Mouse (Mus musculus) liver, embryonic 15.5 days (tissue): Measurements from ENCODE around the gene Dusp3. TPM values are rescaled to one million over a fixed set of nuclear protein-coding genes. Genes with fewer than 3 reads are reported as not detected.

Source experiments
- ATAC-seq: fragments of 200-750 bp; cut with Nextera tagmentation; 2 replicates; pipeline ENCODE4 v1.8.0; 2017; ENCODE audit warnings: moderate number of reproducible peaks, mild to moderate bottlenecking, moderate library complexity; ENCODE audit not compliant: insufficient read depth
- H3K27ac ChIP-seq: fragments of 300-500 bp; sonication (generic); replicated peaks from 2 replicates; pipeline ENCODE4 v1.5.1; 2015; ENCODE audit warnings: mild to moderate bottlenecking, inconsistent platforms
- H3K27me3 ChIP-seq: fragments of 300-500 bp; sonication (generic); 2 replicates; pipeline ENCODE4 v1.6.1; 2015; ENCODE audit warnings: mild to moderate bottlenecking, inconsistent platforms
- H3K36me3 ChIP-seq: fragments of 300-500 bp; sonication (generic); replicated peaks from 2 replicates; pipeline ENCODE4 v1.6.1; 2015; ENCODE audit warnings: moderate library complexity, mild to moderate bottlenecking, inconsistent platforms
- H3K4me1 ChIP-seq: fragments of 300-500 bp; sonication (generic); replicated peaks from 2 replicates; pipeline ENCODE4 v1.6.1; 2015; ENCODE audit warnings: inconsistent platforms
- H3K4me2 ChIP-seq: fragments of 300-500 bp; sonication (generic); 2 replicates; pipeline ENCODE4 v1.6.1; 2015; ENCODE audit warnings: moderate library complexity, mild to moderate bottlenecking, inconsistent platforms
- H3K4me3 ChIP-seq: fragments of 300-500 bp; sonication (generic); replicated peaks from 2 replicates; pipeline ENCODE4 v1.5.1; 2015; ENCODE audit warnings: mild to moderate bottlenecking, inconsistent platforms
- H3K9ac ChIP-seq: fragments of 300-500 bp; sonication (generic); 2 replicates; pipeline ENCODE4 v1.6.1; 2015; ENCODE audit warnings: moderate library complexity, mild to moderate bottlenecking, inconsistent platforms
- H3K9me3 ChIP-seq: fragments of 300-500 bp; sonication (generic); replicated peaks from 2 replicates; pipeline ENCODE4 v1.6.1; 2016; ENCODE audit warnings: inconsistent platforms
- WGBS: fragments of 180-500 bp; shearing (Covaris S2); methylation state at CpG from one replicate; pipeline ENCODE4 v1.1.7; 2015; ENCODE audit warnings: mixed read lengths; ENCODE audit not compliant: insufficient replicate concordance; 5-methylcytosine and 5-hydroxymethylcytosine counted together
- polyA plus RNA-seq: library from polyadenylated mRNA; unstranded; fragments of >200 nt; fragmentation: Nextera tagmentation; extraction: Ambion mirVana; gene quantifications from 2 replicates; pipeline ENCODE4 v1.2.1, GENCODE M21; 2015

The Dusp3 gene
- polyA plus RNA-seq, 1 experiment from 2014 or later: 7.8 TPM

- no peaks in the 10 kb centered on the region; the same call in 1 of the 2 replicates for H3K4me1 ChIP-seq
- H3K9me3 ChIP-seq: no peaks in the 10 kb centered on the region
- H3K36me3 ChIP-seq: no peaks in the 10 kb centered on the region
- ATAC-seq: no peak
- WGBS: 54% methylated on average over 3 of the region's 3 CpGs
- no peak overlapping the region for H3K27ac ChIP-seq
- no peak overlapping the region for H3K9ac ChIP-seq
- no peak overlapping the region for H3K4me2 ChIP-seq
- H3K27me3 ChIP-seq: peaks cover 65% of the 10 kb centered on the region
- H3K4me3 ChIP-seq: no peak overlapping the region
Observed at GRCm38 (mm10) chr11:101935743-101936142, 51.1 kb downstream of the Dusp3 start.

GRCm38 (mm10) chr11:101931978-101932377 is 54.8 kb downstream of the Dusp3 start:
- Histone ChIP-seq H3K4me1 (no peaks in the 10 kb centered on the region; the same call in 1 of the 2 replicates), H3K4me3 (no peak overlapping the region), H3K36me3 (no peaks in the 10 kb centered on the region), H3K4me2 (no peak overlapping the region), H3K9me3 (no peaks in the 10 kb centered on the region), H3K27ac (no peak overlapping the region), H3K27me3 (peaks cover 37% of the 10 kb centered on the region), H3K9ac (no peak overlapping the region)
- ATAC-seq: no peak
- WGBS: 40% methylated on average over 4 of the region's 4 CpGs

- Histone ChIP-seq H3K4me3 (no peak overlapping the region), H3K27ac (no peak overlapping the region), H3K36me3 (no peaks in the 10 kb centered on the region), H3K4me2 (no peak overlapping the region), H3K27me3 (peaks cover 13% of the 10 kb centered on the region; the same call in 1 of the 2 replicates), H3K4me1 (no peaks in the 10 kb centered on the region), H3K9ac (no peak overlapping the region), H3K9me3 (no peaks in the 10 kb centered on the region)
- no peak for ATAC-seq
- 39% methylated on average over 25 of the region's 25 CpGs for WGBS
Observed at GRCm38 (mm10) chr11:101928030-101928762, 58.6 kb downstream of the Dusp3 start.

GRCm38 (mm10) chr11:101926951-101927589 is 59.7 kb downstream of the Dusp3 start:
- no peak overlapping the region for H3K4me3 ChIP-seq
- no peaks in the 10 kb centered on the region for H3K4me1 ChIP-seq
- WGBS: 70% methylated on average over 10 of the region's 10 CpGs
- H3K36me3 ChIP-seq: no peaks in the 10 kb centered on the region
- no peak overlapping the region for H3K27ac ChIP-seq
- peaks cover 5% of the 10 kb centered on the region; the same call in 1 of the 2 replicates for H3K27me3 ChIP-seq
- no peaks in the 10 kb centered on the region for H3K9me3 ChIP-seq
- H3K4me2 ChIP-seq: no peak overlapping the region
- no peak for ATAC-seq
- H3K9ac ChIP-seq: no peak overlapping the region

- H3K36me3 ChIP-seq: no peaks in the 10 kb centered on the region
- no peaks in the 10 kb centered on the region for H3K4me1 ChIP-seq
- no peak overlapping the region for H3K27ac ChIP-seq
- H3K9me3 ChIP-seq: no peaks in the 10 kb centered on the region
- no peak overlapping the region for H3K4me3 ChIP-seq
- no peak for ATAC-seq
- H3K4me2 ChIP-seq: no peak overlapping the region
- H3K27me3 ChIP-seq: peaks cover 4% of the 10 kb centered on the region; the same call in 1 of the 2 replicates
- 59% methylated on average over 6 of the region's 6 CpGs for WGBS
- H3K9ac ChIP-seq: no peak overlapping the region
Observed at GRCm38 (mm10) chr11:101925636-101926035, 61.2 kb downstream of the Dusp3 start.

GRCm38 (mm10) chr11:101924441-101924976 is 62.3 kb downstream of the Dusp3 start:
- Histone ChIP-seq H3K9ac (no peak overlapping the region), H3K36me3 (no peaks in the 10 kb centered on the region), H3K4me2 (no peak overlapping the region), H3K4me3 (no peak overlapping the region), H3K27me3 (peaks cover 2% of the 10 kb centered on the region; the same call in 1 of the 2 replicates), H3K4me1 (no peaks in the 10 kb centered on the region), H3K27ac (no peak overlapping the region), H3K9me3 (no peaks in the 10 kb centered on the region)
- ATAC-seq: no peak
- WGBS: 42% methylated on average over 19 of the region's 19 CpGs

- Histone ChIP-seq H3K4me2 (no peak overlapping the region), H3K27me3 (peaks cover 4% of the 10 kb centered on the region; the same call in 1 of the 2 replicates), H3K36me3 (no peaks in the 10 kb centered on the region), H3K9me3 (no peaks in the 10 kb centered on the region), H3K4me3 (no peak overlapping the region), H3K4me1 (no peaks in the 10 kb centered on the region), H3K27ac (no peak overlapping the region), H3K9ac (no peak overlapping the region)
- WGBS: 71% methylated on average over 6 of the region's 6 CpGs
- no peak for ATAC-seq
Observed at GRCm38 (mm10) chr11:101923988-101924387, 62.8 kb downstream of the Dusp3 start.

- H3K4me1 ChIP-seq: no peaks in the 10 kb centered on the region
- H3K9ac ChIP-seq: no peak overlapping the region
- no peak for ATAC-seq
- no peaks in the 10 kb centered on the region for H3K9me3 ChIP-seq
- H3K4me3 ChIP-seq: no peak overlapping the region
- H3K27ac ChIP-seq: no peak overlapping the region
- peaks cover 20% of the 10 kb centered on the region for H3K27me3 ChIP-seq
- H3K4me2 ChIP-seq: no peak overlapping the region
- WGBS: 66% methylated on average over 12 of the region's 12 CpGs
- no peaks in the 10 kb centered on the region for H3K36me3 ChIP-seq
Observed at GRCm38 (mm10) chr11:101921361-101921952, 65.4 kb downstream of the Dusp3 start.

Other genes with a start within 250 kb of the Dusp3 start
- gene Etv4, start 201.6 kb downstream of the Dusp3 start, polyA plus RNA-seq: 0.13 and 0.15 TPM in 2 replicates
- gene Meox1, start 92.6 kb downstream of the Dusp3 start, polyA plus RNA-seq: 0.51 and 0.52 TPM in 2 replicates
- 0.07 TPM in 2 replicates for gene Sost, start 20.0 kb downstream of the Dusp3 start, polyA plus RNA-seq
- not detected in 2 replicates for gene Cfap97d1, start 2.7 kb downstream of the Dusp3 start, polyA plus RNA-seq
- 0.24 and 0.53 TPM in 2 replicates for gene Mpp3, start 41.4 kb upstream of the Dusp3 start, polyA plus RNA-seq
- 0.69 and 0.82 TPM in 2 replicates for gene Cd300lg, start 54.5 kb upstream of the Dusp3 start, polyA plus RNA-seq
- gene Mpp2, start 101.5 kb upstream of the Dusp3 start, polyA plus RNA-seq: 11.5 and 13.3 TPM in 2 replicates
- not detected in 2 replicates for gene Ppy, start 114.3 kb upstream of the Dusp3 start, polyA plus RNA-seq
- 0.29 and 0.71 TPM in 2 replicates for gene Pyy, start 120.8 kb upstream of the Dusp3 start, polyA plus RNA-seq
- gene Nags, start 158.5 kb upstream of the Dusp3 start, polyA plus RNA-seq: 16.5 and 18.2 TPM in 2 replicates
- 9.6 and 12.0 TPM in 2 replicates for gene Tmem101, start 169.4 kb upstream of the Dusp3 start, polyA plus RNA-seq
- gene Lsm12, start 198.3 kb upstream of the Dusp3 start, polyA plus RNA-seq: 51.4 and 70.3 TPM in 2 replicates
- 8.2 and 8.8 TPM in 2 replicates for gene G6pc3, start 202.6 kb upstream of the Dusp3 start, polyA plus RNA-seq
- 17.3 and 17.5 TPM in 2 replicates for gene Hdac5, start 243.2 kb upstream of the Dusp3 start, polyA plus RNA-seq